Mouse (Mus musculus): ENCODE measurements around the gene Selplg.
"Not testable (repeated sequence)": the region's sequence is repeated elsewhere in the genome, so short reads cannot be mapped to it uniquely, and the experiment has no call there.

Gene Selplg

GRCm38 (mm10) chr5:113790453-113791196, 41.8 kb downstream of the Selplg start:
- DNase-seq (ENCODE audit: low spot score), result no peak

DNA sequence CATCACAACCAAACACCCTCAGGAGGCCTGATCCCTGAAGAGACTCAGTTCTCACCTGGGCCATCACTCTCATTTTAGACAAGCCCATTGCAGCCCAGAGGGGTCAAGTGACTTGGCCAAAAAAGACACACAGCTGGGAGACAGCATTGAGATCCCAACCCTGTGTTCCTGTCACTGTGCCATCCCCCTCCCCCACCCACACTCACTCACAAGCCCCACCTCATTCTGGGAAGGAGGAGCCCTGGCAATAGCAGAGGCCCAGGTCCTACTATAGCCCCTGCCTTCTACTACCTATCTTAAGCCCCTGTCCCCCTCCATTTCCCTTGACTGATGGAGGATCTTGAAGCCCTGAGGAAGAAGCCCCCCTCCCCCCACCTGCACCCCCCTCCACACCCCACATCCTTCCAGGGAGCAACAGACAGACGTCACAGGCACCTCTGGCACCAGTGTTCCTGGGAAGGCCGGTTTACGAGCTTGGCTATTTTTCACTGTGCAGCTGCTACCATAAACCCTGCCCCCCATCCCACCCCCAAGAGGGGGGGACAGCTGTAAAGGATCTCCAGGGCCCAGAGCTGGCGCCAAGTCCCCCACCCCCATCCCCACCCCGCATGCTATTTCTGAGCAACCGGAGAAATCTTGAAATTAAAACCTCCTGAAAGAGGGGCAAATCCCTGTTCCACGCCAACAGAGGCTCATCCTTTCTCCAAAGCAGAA, 43.2 kb downstream of the Selplg start:
- no peak for DNase-seq (ENCODE audit: low spot score)

- DNase-seq (ENCODE audit: low spot score), result no peak
Observed at GRCm38 (mm10) chr5:113788645-113789044, 43.8 kb downstream of the Selplg start.

DNA sequence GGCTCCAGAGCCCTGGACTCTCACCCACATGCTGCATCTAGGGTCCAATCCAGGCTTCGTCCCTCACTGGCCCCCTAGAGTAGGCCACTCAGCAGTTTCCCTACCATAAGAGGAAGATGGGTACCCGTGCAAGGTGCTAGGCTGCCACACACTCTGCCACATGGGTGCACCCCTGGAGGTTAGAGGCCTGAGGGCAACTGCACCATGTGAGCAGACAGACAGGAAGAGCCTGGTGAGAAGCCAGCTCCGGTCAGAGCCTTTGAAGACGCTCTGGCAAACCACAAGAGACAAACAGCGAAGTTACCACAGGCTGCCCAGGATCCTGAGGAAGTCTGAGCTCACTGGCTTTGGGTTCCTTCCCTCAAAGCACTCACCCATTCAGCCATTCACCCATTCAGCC, 45.5 kb downstream of the Selplg start:
- no peak for DNase-seq (ENCODE audit: low spot score)

DNA sequence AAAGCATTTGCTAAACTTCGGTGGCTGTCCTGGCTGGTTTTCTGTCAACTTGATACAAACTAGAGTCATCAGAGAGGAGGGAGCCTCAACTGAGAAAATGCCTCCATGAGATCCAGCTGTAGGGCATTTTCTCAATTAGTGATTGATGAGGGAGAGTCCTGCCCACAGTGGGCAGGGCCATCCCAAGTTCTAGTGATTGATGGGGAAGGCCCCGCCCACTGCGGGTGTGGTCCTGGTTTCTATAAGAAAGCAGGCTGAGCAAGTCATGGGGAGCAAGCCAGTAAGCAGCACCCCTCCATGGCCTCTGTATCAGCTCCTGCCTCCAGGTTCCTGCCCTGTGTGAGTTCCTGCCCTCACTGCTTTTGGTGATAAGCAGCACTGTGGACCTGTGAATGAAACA, 48.3 kb downstream of the Selplg start:
- not testable (repeated sequence) for DNase-seq (ENCODE audit: low spot score)

DNA sequence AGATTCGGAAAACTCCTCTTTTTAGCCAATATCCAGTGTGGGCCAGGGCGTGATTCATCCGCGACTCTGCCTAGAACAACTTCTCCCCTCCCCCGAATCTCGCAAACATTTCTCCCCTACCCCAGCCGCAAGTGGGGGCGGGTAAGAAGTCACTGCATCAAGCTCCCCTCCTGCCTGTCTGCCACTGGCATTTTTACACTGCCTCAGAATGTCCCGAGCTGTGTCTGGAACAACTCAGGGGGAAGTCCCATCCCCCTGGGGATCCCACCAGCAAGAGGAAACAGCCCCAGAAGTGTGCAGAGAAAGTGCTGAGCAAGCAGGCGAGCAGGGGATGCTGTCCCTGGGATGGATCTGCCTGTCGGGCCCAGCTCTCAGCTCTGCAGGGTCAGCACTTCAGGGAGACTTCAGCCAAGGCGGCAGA, 48.9 kb downstream of the Selplg start:
- no peak for DNase-seq (ENCODE audit: low spot score)

DNA sequence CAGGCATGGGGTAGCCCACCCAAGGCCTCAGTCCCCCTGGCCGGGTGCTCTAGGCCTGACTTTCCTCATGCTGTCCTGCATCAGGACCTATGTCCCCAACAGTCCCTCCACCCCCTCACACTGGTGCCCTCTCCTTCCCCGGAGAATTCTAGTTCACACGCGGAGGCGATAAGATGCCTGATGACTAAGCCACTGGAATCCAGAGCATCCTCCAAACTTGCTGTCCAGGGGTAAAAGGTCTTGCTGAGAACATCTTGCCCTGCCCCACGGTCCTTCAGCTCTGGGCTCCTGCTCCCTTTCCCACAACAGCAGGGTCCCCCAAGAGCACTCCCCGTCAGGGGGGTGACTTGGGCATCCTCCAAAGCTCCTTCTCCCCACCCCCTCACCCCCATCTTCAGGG, 49.8 kb downstream of the Selplg start:
- no peak for DNase-seq (ENCODE audit: low spot score)

DNA sequence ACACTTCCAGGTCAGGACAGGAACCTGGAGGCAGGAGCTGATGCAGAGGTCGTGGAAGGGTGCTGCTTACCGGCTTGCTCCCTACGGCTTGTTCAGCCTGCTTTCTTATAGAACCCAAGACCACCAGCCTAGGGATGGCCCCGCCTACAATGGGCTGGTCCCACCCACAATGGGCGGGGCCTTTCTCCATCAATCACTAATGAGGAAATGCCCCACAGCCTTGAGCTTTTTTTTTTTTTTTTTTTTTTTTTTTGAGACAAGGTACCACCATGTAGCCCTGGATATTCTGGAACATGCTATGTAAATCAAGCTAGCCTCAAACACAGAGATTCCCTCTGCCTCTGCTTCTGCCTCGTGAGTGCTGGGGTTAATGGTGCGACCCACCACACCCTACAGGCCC, 50.6 kb downstream of the Selplg start:
- DNase-seq (ENCODE audit: low spot score), result no peak

DNA sequence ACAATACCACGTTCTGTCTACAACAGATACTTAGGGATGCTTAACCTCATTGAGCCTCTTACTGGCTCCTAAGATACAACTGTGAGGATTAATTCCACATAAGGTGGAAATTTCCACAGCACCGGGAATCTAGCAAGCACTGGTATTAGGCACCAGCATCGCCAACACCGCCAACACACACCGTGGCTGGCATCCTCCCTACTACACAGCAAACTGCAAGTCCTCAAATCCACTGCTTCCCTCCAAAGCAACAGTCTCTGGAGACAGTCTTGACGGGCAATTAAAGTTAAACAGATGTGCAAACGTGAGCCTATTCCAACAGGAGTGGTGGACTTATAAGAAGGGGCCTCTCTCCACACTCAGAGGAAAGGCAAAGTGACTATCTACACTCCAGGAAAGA, 51.2 kb downstream of the Selplg start:
- no peak for DNase-seq (ENCODE audit: low spot score)

GRCm38 (mm10) chr5:113780763-113781162, 51.7 kb downstream of the Selplg start:
- DNase-seq (ENCODE audit: low spot score), result no peak

DNA sequence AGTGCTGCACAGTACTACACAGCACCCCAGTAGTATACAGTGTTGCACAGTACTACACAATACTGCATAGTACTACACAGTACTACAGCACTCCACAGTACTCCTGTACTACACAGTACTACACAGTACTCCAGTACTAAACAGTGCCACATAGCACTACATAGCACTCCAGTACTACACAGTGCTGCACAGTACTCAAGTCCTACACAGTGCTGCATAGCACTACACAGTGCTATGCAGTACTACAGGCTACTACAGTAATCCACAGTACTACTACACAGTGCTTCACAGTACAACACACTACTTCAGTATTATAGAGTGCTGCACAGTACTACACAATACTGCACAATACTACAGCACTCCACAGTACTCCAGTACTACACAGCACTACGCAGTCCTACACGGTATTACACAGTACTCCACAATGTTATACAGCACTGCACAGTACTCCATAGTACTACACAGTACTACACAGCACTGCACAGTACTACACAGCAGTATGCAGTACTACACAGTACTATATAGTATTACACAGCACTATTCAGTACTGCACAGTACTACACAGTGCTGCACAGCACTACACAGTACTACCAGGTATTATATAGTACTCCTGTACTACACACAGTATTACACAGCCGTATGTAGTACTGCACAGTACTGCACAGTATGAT, 52.2 kb downstream of the Selplg start:
- DNase-seq (ENCODE audit: low spot score), result no peak

DNA sequence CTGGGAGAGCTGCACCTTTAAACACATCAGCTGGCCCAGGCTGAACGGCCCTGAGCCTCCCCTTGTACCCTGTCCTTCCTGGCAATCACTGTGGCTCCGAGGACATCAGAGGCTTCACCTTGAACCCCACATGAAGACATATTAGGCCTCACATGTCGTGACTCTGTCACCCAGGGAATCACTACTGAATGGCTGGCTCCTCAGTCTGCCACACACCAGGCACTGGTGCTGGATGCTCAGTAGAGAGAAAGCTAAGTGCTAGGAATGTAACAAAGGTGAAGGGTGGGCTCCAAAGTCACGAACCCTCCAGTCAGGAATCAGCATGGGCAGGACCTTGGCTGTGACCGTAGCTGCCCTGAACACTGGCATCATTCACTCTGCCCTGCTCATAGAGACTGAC, 52.9 kb downstream of the Selplg start:
- no peak for DNase-seq (ENCODE audit: low spot score)

DNA sequence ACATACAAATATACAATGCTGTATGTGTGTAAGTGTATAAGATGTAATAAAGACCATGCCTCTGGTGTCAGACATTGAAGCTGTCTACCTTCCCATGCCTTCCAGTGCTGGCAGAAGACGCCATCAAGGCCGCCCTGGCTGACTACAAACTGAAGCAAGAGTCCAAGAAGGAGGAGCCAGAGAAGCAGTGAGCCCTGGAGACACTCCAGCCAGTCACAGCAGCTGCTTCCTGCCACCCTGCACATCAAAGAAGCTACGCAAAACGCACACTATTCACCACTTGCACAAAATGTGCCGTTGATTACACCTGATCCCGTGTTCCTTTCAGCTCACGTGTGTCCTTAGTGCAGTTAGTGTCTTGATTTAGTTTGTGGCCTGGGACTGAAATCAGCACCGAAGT, 54.7 kb downstream of the Selplg start:
- not testable (repeated sequence) for DNase-seq (ENCODE audit: low spot score)

- DNase-seq (ENCODE audit: low spot score), result no peak
Observed at GRCm38 (mm10) chr5:113776896-113777226, 55.6 kb downstream of the Selplg start.

DNA sequence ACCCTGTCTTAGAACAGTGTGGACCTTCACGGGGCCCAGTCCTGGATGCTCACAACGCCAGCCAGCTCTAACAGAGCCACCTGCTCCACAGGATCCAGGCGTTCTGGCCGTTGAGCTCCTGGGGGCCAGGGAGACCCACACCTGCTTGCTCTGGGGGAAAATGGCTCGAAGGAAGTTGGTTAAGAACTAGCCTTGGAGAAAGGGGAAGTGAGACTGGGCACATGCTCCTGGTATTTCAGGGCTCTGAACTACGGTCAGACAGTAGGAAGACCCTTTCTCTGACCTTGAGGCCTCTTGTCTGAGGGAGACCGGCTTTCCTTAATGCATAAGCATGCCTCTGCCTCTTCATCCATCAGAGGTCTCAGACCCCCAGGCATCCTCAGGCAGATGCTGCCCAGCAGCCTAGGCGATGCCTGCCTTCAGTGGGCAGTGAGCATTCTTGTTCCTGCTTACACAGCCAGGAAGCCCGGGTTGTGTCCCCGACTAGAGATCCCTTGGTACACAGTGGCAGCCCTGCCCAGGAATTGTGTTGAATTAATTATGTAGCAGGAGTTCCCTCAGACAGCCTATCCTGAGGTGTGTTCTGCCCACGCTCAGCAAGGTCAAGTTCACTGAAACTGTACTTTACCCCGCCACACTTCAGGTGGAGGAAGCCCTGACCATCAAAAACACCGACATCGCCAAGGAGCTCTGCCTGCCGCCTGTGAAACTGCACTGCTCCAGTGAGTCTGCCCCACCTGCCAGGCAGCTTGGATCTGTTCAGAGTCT, 56.1 kb downstream of the Selplg start:
- DNase-seq (ENCODE audit: low spot score), result no peak

DNA sequence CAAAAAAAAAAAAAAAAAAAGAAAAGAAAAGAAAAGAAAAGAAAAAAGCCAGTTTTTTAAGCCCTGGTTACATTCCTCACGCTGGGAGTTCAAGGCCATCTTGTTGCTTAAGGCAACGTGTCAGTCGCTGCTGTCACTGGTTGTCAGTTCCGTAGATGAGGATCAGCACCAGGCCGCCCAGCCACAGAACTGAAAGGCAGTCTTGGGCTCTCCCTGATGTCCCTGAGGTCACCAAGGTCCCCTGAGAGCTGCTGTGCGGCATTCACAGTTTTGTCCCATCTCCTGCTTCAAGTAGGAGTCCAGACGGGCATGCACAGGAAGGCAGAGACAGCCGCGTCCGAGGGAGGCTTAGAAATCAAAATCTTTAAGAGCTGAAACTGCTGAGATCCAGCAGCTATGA, 56.9 kb downstream of the Selplg start:
- no peak for DNase-seq (ENCODE audit: low spot score)

DNA sequence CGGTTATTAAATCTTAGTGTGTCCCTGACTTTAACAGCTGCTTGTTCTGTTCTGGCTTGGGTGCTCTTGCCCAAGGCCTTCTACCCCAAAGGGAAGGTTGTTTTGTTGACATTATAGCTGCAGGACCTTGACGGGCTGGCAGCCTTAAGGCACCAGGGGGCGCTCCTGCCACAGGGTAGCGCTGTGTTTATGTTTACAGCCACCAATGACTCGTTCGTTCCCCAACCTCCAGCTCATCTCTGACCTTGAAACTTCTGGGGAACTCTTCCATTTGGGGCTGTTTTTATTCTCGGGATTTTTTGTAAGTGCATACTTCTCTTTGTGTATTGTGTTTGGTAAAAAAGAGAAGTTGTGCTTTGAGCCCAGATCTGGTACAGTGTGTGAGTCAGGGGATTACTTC, 58.8 kb downstream of the Selplg start:
- peak; percentile 93 for DNase-seq (ENCODE audit: low spot score)

DNA sequence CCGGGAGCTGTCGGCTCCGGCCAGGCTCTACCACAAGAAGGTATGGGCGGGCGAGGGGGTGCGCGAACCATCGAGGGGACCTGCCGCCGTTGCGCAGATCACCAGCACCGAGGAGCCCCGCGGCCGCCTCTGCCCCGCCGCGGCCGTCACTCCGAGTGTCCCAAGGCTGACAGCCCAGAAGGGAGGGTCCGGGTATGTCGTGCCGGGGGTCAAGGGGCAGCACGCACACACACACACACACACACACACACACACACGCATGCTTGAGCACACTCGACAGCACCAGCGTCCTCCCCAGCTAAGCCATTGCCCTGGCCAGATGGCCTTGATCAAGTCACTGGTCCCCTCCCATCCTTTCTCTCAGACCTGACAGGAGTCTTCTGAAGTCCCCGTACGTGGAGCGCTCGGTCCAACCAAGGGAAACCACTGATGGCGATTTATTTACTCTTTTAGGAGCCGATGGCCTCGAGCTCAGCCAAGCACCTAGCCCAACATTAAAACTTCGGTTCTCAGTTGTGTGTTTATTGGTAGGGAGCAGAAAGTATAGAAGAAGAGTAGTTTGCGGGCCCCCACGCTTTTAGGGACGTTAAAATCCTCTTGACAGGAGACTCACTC, 59.4 kb downstream of the Selplg start:
- no peak for DNase-seq (ENCODE audit: low spot score)

DNA sequence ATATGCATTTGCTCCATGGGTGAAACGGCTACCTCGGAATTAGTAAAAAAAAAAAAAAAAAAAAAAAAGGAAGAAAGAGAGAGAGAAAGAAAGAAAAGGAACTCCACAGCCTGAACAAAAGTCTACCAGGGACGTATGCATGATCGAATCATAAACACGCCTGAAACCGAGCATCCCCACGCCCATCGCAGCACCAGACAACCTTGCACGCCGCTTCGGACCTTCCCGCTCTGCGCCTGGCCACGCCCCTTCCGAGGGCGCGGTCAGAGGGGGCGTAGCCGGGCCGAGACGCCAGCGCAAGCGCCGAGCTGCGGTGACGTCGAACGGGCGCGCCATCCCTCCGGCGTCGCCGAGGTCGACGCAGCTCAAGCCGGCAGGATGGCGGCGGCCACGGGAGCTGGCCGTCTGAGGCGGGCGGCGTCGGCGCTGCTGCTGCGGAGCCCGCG, 60.0 kb downstream of the Selplg start, which contains the start of the genes Sart3 and Iscu:
TSS of gene Sart3 (minus strand) at position 61 of the 446 bp plus-strand sequence.
TSS of gene Iscu (plus strand) at position 299 of the 446 bp plus-strand sequence.
- DNase-seq (ENCODE audit: low spot score), result peak; percentile 96

DNA sequence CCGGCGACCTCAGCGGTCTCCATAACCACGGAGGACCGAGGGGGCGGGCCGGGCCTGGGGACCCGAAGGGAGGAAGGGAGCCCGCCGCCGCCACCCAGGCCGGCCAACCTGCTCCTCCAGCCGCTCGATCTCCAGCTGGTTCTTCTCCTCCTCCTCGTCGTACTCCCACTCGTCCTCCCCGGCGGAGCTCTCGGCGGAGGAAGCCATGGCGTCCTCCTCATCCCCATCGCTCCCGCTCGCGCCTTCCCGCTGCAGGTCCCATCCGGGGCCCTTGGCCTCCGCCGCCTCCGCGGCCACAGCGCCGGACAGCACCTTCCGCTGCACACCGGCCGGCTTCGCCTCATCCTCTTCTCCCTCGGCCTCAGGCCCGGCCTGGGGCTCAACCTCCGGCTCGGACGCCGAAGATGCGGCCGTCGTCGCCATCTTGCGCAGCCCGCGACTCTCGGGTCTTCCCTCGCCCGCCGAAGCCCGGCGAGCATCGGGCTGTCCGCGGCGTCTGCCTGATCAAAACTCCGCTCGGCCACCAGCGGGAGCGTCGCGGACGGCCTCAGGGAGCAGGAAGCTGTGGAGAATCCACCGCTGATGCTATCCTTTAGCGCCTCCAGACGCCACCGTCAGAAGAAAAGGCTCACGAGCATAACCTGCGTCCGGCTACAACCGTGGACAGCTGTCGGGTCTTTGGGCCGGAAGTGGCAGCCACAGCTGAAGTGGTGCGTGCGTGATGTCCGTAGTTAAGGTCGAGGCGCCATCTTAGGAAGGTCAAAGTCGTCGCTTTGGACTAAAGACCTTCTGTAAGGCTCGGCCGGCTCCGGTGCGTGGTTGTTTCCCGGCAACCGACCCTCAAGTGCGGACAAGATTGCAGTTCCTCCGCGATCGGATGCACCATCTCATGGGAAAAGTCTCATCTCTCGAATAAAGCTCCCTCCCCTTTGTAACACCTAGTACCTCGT, 61.0 kb downstream of the Selplg start:
- DNase-seq (ENCODE audit: low spot score), result peak; percentile 84

DNA sequence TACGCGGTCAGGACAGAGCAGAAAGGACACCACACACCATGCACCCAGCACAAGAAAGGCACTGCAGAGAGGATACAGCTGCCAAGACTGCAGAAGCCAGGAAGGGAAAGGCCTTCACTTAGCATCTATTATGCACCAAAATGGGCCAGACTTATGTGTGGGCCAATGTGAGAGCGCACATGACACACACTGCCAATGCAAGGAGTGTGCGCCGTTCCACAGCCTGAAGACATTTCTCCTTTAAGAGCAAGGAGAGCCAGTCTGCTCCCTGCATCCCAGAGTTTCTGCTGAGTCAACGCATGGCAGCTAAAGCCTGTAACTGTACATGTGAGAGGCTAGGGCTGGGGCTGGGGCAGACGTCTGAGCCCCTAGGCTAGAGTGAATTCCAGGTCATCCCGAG, 63.6 kb downstream of the Selplg start:
- DNase-seq (ENCODE audit: low spot score), result no peak

Data from ovary, postnatal 36 days (tissue).